Mouse (Mus musculus): Measurements from ENCODE around the gene Spata5.

Spata5 gene

GRCm38 (mm10) chr3:37421179-37421578 lies 1.5 kb downstream of the Spata5 start:
- DNase-seq: no peak

- no peak for DNase-seq
Observed at GRCm38 (mm10) chr3:37426069-37426468, 6.4 kb downstream of the Spata5 start.

- DNase-seq: no peak
Observed at GRCm38 (mm10) chr3:37430359-37430758, 10.7 kb downstream of the Spata5 start.

- DNase-seq: peak in 1 of 2 experiments; percentile 8
Observed at GRCm38 (mm10) chr3:37439770-37440169, 20.1 kb downstream of the Spata5 start.

- no peak for DNase-seq
Observed at GRCm38 (mm10) chr3:37443409-37443808, 23.7 kb downstream of the Spata5 start.

- no peak for DNase-seq
Observed at GRCm38 (mm10) chr3:37455992-37456391, 36.3 kb downstream of the Spata5 start.

GRCm38 (mm10) chr3:37468170-37468569 lies 48.5 kb downstream of the Spata5 start:
- DNase-seq: peak in 1 of 2 experiments; percentile 19

GRCm38 (mm10) chr3:37469353-37469752 lies 49.7 kb downstream of the Spata5 start:
- no peak for DNase-seq

GRCm38 (mm10) chr3:37470867-37471266 lies 51.2 kb downstream of the Spata5 start:
- DNase-seq: peak in 1 of 2 experiments; percentile 18

GRCm38 (mm10) chr3:37472461-37472860 lies 52.8 kb downstream of the Spata5 start:
- peak; percentile 35 to 64 for DNase-seq

GRCm38 (mm10) chr3:37476485-37476884 lies 56.8 kb downstream of the Spata5 start:
- DNase-seq: no peak

GRCm38 (mm10) chr3:37477438-37478188 lies 57.9 kb downstream of the Spata5 start:
- no peak for DNase-seq

- no peak for DNase-seq
Observed at GRCm38 (mm10) chr3:37479771-37480170, 60.1 kb downstream of the Spata5 start.

GRCm38 (mm10) chr3:37481295-37481694 lies 61.6 kb downstream of the Spata5 start:
- DNase-seq: no peak

- DNase-seq: no peak
Observed at GRCm38 (mm10) chr3:37482720-37483119, 63.0 kb downstream of the Spata5 start.

GRCm38 (mm10) chr3:37483709-37484265 lies 64.1 kb downstream of the Spata5 start:
- no peak for DNase-seq

- no peak for DNase-seq
Observed at GRCm38 (mm10) chr3:37487639-37488038, 67.9 kb downstream of the Spata5 start.

GRCm38 (mm10) chr3:37488173-37488572 lies 68.5 kb downstream of the Spata5 start:
- DNase-seq: no peak

- no peak for DNase-seq
Observed at GRCm38 (mm10) chr3:37490025-37490424, 70.3 kb downstream of the Spata5 start.

GRCm38 (mm10) chr3:37500939-37501338 lies 81.2 kb downstream of the Spata5 start:
- DNase-seq: no peak

GRCm38 (mm10) chr3:37502552-37502951 lies 82.9 kb downstream of the Spata5 start:
- DNase-seq: no peak

- DNase-seq: no peak
Observed at GRCm38 (mm10) chr3:37503846-37504245, 84.2 kb downstream of the Spata5 start.

GRCm38 (mm10) chr3:37510055-37511032 lies 90.6 kb downstream of the Spata5 start:
- DNase-seq: peak in 1 of 2 experiments; percentile 2

Data from kidney, postnatal 36 days (tissue).